Mouse (Mus musculus) kidney, adult 2 months (tissue): ENCODE results near the gene Cog5. TPM values are rescaled to one million over a fixed set of nuclear protein-coding genes. Genes with fewer than 3 reads are reported as not detected.

ENCODE experiments used
- DNase-seq: peaks from one replicate; pipeline ENCODE4 v3.0.0; 2021
- H3K27ac ChIP-seq: fragments of 200-500 bp; 2 replicates; pipeline ENCODE4 v1.5.1; 2012; ENCODE audit warnings: low read depth, low read length, control low read depth, inconsistent platforms; ENCODE audit not compliant: insufficient read depth
- H3K27me3 ChIP-seq: fragments of 200-500 bp; replicated peaks from 2 replicates; pipeline ENCODE4 v1.6.1; 2012; ENCODE audit warnings: mild to moderate bottlenecking, moderate library complexity, low read length, inconsistent platforms; ENCODE audit not compliant: control insufficient read depth, insufficient read depth
- H3K36me3 ChIP-seq: fragments of 200-500 bp; 2 replicates; pipeline ENCODE4 v1.6.1; 2012; ENCODE audit warnings: mild to moderate bottlenecking, moderate library complexity, low read length, inconsistent platforms; ENCODE audit not compliant: control insufficient read depth, insufficient read depth
- H3K4me1 ChIP-seq: fragments of 200-500 bp; 2 replicates; pipeline ENCODE4 v1.6.1; 2011; ENCODE audit warnings: low read length; ENCODE audit not compliant: control insufficient read depth, insufficient read depth
- H3K4me3 ChIP-seq: fragments of 200-500 bp; 2 replicates; pipeline ENCODE4 v1.5.1; 2011; ENCODE audit warnings: mild to moderate bottlenecking, low read depth, low read length, control low read depth; ENCODE audit not compliant: insufficient read depth
- CTCF ChIP-seq: fragments of 200-500 bp; conservative IDR thresholded peaks from 2 replicates; pipeline ENCODE4 v1.5.1; 2011; ENCODE audit warnings: low read depth, mild to moderate bottlenecking, control low read depth, low read length, moderate library complexity, mixed read lengths; ENCODE audit not compliant: insufficient read depth, insufficient read length
- POLR2A ChIP-seq: fragments of 200-500 bp; IDR thresholded peaks from one replicate; pipeline ENCODE4 v1.6.1; 2011; ENCODE audit warnings: low read depth, low read length, control low read depth
- WGBS: fragments of 180-500 bp; shearing (Covaris S2); methylation state at CpG from one replicate; pipeline ENCODE4 v1.1.7; 2018; 5-methylcytosine and 5-hydroxymethylcytosine counted together
- polyA plus RNA-seq: library from polyadenylated mRNA; depleted of rRNA; stranded (reverse); fragments of >200 nt; gene quantifications from 2 replicates; pipeline ENCODE4 v1.2.3, GENCODE M21; 2012

Gene Cog5
- polyA plus RNA-seq, 1 experiment, result 16.7 TPM

DNA sequence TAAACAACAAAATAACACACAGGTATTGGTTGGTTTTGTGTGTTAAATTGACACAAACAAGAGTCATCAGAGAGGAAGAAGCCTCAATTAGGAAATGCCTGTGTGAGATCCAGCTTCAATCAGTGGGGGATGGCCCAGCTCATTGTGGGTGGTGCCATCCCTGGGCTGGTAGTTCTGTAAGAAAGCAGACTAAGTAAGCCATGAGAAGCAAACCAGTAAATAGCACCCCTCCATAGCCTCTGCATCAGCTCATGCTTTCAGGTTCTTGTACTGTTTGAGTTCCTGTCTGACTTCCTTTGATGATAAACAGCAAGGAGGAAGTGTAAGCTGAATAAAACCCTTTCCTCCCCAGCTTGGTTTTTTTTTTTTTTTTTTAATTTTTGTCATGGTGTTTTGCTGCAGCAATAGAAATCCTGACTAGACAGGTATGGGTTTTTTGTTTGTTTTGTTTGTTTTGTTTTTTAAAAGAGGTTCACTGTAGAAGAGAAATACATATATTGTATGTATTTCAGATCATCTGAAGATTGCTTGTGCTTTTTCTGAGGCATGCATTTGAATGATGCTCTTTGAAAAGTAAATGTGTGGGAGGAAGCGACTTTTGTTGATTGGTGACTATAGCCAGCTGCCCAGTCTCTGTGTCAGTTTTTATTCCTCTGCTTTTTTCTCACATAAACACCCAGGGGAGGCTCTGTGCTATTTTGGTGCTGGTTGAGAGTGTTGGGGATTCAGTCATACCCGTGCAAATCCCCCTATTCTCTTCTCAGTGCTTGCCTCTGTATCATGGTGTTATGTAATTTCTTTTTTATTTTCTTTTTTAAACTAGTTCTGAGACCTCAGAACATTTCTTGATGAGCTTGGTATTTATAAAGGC lies 101.5 kb downstream of the Cog5 start:
- no peak overlapping the region for H3K4me3 ChIP-seq
- no peak for DNase-seq
- TF ChIP-seq POLR2A (no peak), CTCF (no peak)
- H3K27me3 ChIP-seq, result no peaks in the 10 kb centered on the region
- H3K4me1 ChIP-seq, result no peaks in the 10 kb centered on the region
- 48% methylated on average over 2 of the region's 2 CpGs for WGBS
- no peak overlapping the region for H3K27ac ChIP-seq
- H3K36me3 ChIP-seq, result no peaks in the 10 kb centered on the region

- Histone ChIP-seq H3K4me3 (no peak overlapping the region), H3K27ac (no peak overlapping the region), H3K4me1 (no peaks in the 10 kb centered on the region), H3K27me3 (no peaks in the 10 kb centered on the region), H3K36me3 (no peaks in the 10 kb centered on the region; the same call in 1 of the 2 replicates)
- WGBS, result 74% methylated on average over 3 of the region's 3 CpGs
- no peak for DNase-seq
- TF ChIP-seq CTCF, result no peak
- no peak for TF ChIP-seq POLR2A
Observed at GRCm38 (mm10) chr12:31773612-31774011, 118.9 kb downstream of the Cog5 start.

- 100% methylated on average over 1 of the region's 1 CpGs for WGBS
- Histone ChIP-seq H3K4me3 (no peak overlapping the region), H3K27ac (no peak overlapping the region), H3K36me3 (no peaks in the 10 kb centered on the region), H3K27me3 (no peaks in the 10 kb centered on the region), H3K4me1 (no peaks in the 10 kb centered on the region)
- TF ChIP-seq CTCF (no peak), POLR2A (no peak)
- DNase-seq, result no peak
Observed at GRCm38 (mm10) chr12:31784291-31784690, 129.6 kb downstream of the Cog5 start.

GRCm38 (mm10) chr12:31788530-31788929 lies 133.9 kb downstream of the Cog5 start:
- no peak for DNase-seq
- Histone ChIP-seq H3K4me3 (no peak overlapping the region), H3K4me1 (no peaks in the 10 kb centered on the region), H3K27ac (no peak overlapping the region), H3K27me3 (no peaks in the 10 kb centered on the region), H3K36me3 (no peaks in the 10 kb centered on the region)
- WGBS, result 96% methylated on average over 3 of the region's 3 CpGs
- TF ChIP-seq POLR2A, result no peak
- TF ChIP-seq CTCF, result no peak

- WGBS, result 89% methylated on average over 5 of the region's 5 CpGs
- Histone ChIP-seq H3K4me1 (no peaks in the 10 kb centered on the region), H3K4me3 (no peak overlapping the region), H3K27me3 (no peaks in the 10 kb centered on the region), H3K27ac (no peak overlapping the region), H3K36me3 (no peaks in the 10 kb centered on the region)
- TF ChIP-seq CTCF, result no peak
- no peak for TF ChIP-seq POLR2A
- no peak for DNase-seq
Observed at GRCm38 (mm10) chr12:31806410-31807154, 151.9 kb downstream of the Cog5 start.

DNA sequence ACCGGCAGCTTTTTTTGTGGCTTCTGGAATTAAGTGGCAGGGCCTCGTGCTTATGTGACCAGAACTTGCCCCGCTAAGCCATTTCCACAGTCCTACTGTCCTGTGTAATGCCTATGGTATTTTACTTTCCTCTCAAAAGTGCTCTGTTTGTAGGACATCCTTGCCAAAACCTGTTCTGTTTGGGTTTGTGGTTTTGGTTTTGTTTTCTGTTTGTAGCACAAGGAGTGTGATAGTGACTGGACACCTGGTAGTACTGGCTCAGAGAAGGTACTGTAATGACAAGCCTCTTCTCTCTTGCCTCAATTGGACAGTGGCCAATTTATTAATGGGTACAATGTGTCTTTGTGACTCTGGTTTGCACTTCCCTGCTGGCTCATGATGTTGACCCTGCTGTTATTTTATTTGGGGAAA lies 163.4 kb downstream of the Cog5 start:
- no peak for TF ChIP-seq CTCF
- TF ChIP-seq POLR2A, result no peak
- Histone ChIP-seq H3K4me3 (no peak overlapping the region), H3K4me1 (no peaks in the 10 kb centered on the region), H3K27ac (no peak overlapping the region), H3K27me3 (no peaks in the 10 kb centered on the region), H3K36me3 (no peaks in the 10 kb centered on the region; the same call in 1 of the 2 replicates)
- WGBS, result 91% methylated on average over 3 of the region's 3 CpGs
- peak; percentile 4 for DNase-seq

DNA sequence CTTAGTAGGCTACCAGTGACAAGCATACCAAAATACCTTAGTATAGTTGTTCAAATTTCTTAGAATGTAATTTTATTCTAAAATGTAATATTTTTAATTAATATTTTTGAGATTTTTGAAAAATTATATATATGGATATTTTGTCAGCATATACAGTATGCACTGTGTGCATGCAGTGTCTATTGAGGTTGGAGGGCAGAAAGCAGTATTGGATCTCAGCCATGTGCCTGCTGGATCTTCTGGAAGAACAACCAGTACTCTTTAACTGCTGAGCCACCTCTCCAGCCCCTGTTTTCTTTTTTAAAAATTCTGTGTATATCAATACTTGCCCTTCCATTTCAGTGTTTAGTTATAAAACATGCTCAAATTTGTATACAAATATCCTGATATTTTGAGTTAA lies 164.4 kb downstream of the Cog5 start:
- Histone ChIP-seq H3K4me3 (no peak overlapping the region), H3K27me3 (no peaks in the 10 kb centered on the region), H3K27ac (no peak overlapping the region), H3K36me3 (no peaks in the 10 kb centered on the region; the same call in 1 of the 2 replicates), H3K4me1 (no peaks in the 10 kb centered on the region)
- TF ChIP-seq POLR2A (no peak), CTCF (no peak)
- DNase-seq, result no peak
